Mouse (Mus musculus): Measurements from ENCODE around the gene Hebp1. TPM values are rescaled to one million over a fixed set of nuclear protein-coding genes. Genes with fewer than 3 reads are reported as not detected.

The Hebp1 gene
- polyA plus RNA-seq, 1 experiment from 2014 or later: 2.0 TPM

GRCm38 (mm10) chr6:135136439-135137161 is 61.2 kb downstream of the Hebp1 start:
- WGBS: 44% methylated on average over 11 of the region's 11 CpGs
- ATAC-seq: no peak
- Histone ChIP-seq H3K9ac (no peak overlapping the region), H3K4me3 (no peak overlapping the region), H3K4me1 (peaks cover 9% of the 10 kb centered on the region), H3K36me3 (ENCODE audit: poor library complexity, severe bottlenecking) (no peaks in the 10 kb centered on the region), H3K9me3 (replicated peaks) (no peaks in the 10 kb centered on the region), H3K27ac (no peak overlapping the region), H3K4me2 (no peak overlapping the region), H3K27me3 (no peaks in the 10 kb centered on the region)

- no peak overlapping the region for H3K4me3 ChIP-seq
- no peaks in the 10 kb centered on the region for H3K9me3 ChIP-seq (replicated peaks)
- no peaks in the 10 kb centered on the region for H3K36me3 ChIP-seq (ENCODE audit: poor library complexity, severe bottlenecking)
- H3K9ac ChIP-seq: no peak overlapping the region
- H3K4me1 ChIP-seq: peaks cover 9% of the 10 kb centered on the region
- no peak overlapping the region for H3K4me2 ChIP-seq
- WGBS: 83% methylated on average over 4 of the region's 4 CpGs
- H3K27me3 ChIP-seq: no peaks in the 10 kb centered on the region
- ATAC-seq: no peak
- no peak overlapping the region for H3K27ac ChIP-seq
These were observed 62.1 kb downstream of the Hebp1 start for GRCm38 (mm10) chr6:135135735-135136134.

- no peak overlapping the region for H3K4me2 ChIP-seq
- peaks cover 9% of the 10 kb centered on the region for H3K4me1 ChIP-seq
- no peaks in the 10 kb centered on the region for H3K9me3 ChIP-seq (replicated peaks)
- no peak overlapping the region for H3K4me3 ChIP-seq
- no peak overlapping the region for H3K9ac ChIP-seq
- H3K36me3 ChIP-seq (ENCODE audit: poor library complexity, severe bottlenecking): no peaks in the 10 kb centered on the region
- no peak for ATAC-seq
- H3K27ac ChIP-seq: no peak overlapping the region
- H3K27me3 ChIP-seq: no peaks in the 10 kb centered on the region
- WGBS: 92% methylated on average over 9 of the region's 9 CpGs
These were observed 64.3 kb downstream of the Hebp1 start for GRCm38 (mm10) chr6:135133486-135133885.

- H3K27me3 ChIP-seq: no peaks in the 10 kb centered on the region
- H3K4me1 ChIP-seq: peaks cover 9% of the 10 kb centered on the region
- no peak overlapping the region for H3K9ac ChIP-seq
- H3K36me3 ChIP-seq (ENCODE audit: poor library complexity, severe bottlenecking): no peaks in the 10 kb centered on the region
- H3K4me3 ChIP-seq: no peak overlapping the region
- no peak for ATAC-seq
- H3K27ac ChIP-seq: no peak overlapping the region
- no peaks in the 10 kb centered on the region for H3K9me3 ChIP-seq (replicated peaks)
- 80% methylated on average over 7 of the region's 7 CpGs for WGBS
- H3K4me2 ChIP-seq: no peak overlapping the region
These were observed 64.7 kb downstream of the Hebp1 start for GRCm38 (mm10) chr6:135133086-135133485.

- no peak for ATAC-seq
- WGBS: 68% methylated on average over 5 of the region's 5 CpGs
- no peaks in the 10 kb centered on the region for H3K9me3 ChIP-seq (replicated peaks)
- H3K36me3 ChIP-seq (ENCODE audit: poor library complexity, severe bottlenecking): no peaks in the 10 kb centered on the region
- no peak overlapping the region for H3K27ac ChIP-seq
- no peak overlapping the region for H3K4me3 ChIP-seq
- H3K4me1 ChIP-seq: no peaks in the 10 kb centered on the region
- no peak overlapping the region for H3K4me2 ChIP-seq
- H3K9ac ChIP-seq: no peak overlapping the region
- no peaks in the 10 kb centered on the region for H3K27me3 ChIP-seq
These were observed 73.0 kb downstream of the Hebp1 start for GRCm38 (mm10) chr6:135124755-135125380.

GRCm38 (mm10) chr6:135118183-135118582 is 79.6 kb downstream of the Hebp1 start, which contains the start of gene Gprc5d:
Gene Gprc5d (minus strand): TSS chr6:135118283.
- Histone ChIP-seq H3K36me3 (ENCODE audit: poor library complexity, severe bottlenecking) (no peaks in the 10 kb centered on the region), H3K4me3 (no peak within 1 kb of the TSS), H3K27ac (no peak within 1 kb of the TSS), H3K9me3 (replicated peaks) (no peaks in the 10 kb centered on the region), H3K4me2 (no peak within 1 kb of the TSS), H3K4me1 (peaks cover 2% of the 10 kb centered on the region), H3K9ac (no peak within 1 kb of the TSS), H3K27me3 (no peaks in the 10 kb centered on the region)
- ATAC-seq: no peak
- WGBS: 88% methylated on average over 5 of the region's 5 CpGs

GRCm38 (mm10) chr6:135116479-135116878 is 81.3 kb downstream of the Hebp1 start:
- Histone ChIP-seq H3K27me3 (no peaks in the 10 kb centered on the region), H3K9ac (no peak overlapping the region), H3K27ac (no peak overlapping the region), H3K36me3 (ENCODE audit: poor library complexity, severe bottlenecking) (no peaks in the 10 kb centered on the region), H3K4me1 (peaks cover 14% of the 10 kb centered on the region), H3K4me3 (no peak overlapping the region), H3K4me2 (no peak overlapping the region), H3K9me3 (replicated peaks) (no peaks in the 10 kb centered on the region)
- WGBS: 94% methylated on average over 8 of the region's 8 CpGs
- ATAC-seq: no peak

GRCm38 (mm10) chr6:135113114-135113436 is 84.7 kb downstream of the Hebp1 start:
- Histone ChIP-seq H3K4me1 (peaks cover 14% of the 10 kb centered on the region), H3K27me3 (no peaks in the 10 kb centered on the region), H3K4me3 (no peak overlapping the region), H3K9ac (no peak overlapping the region), H3K36me3 (ENCODE audit: poor library complexity, severe bottlenecking) (no peaks in the 10 kb centered on the region), H3K9me3 (replicated peaks) (no peaks in the 10 kb centered on the region), H3K4me2 (no peak overlapping the region), H3K27ac (no peak overlapping the region)
- no peak for ATAC-seq
- 23% methylated on average over 6 of the region's 6 CpGs for WGBS

- Histone ChIP-seq H3K4me1 (peaks cover 14% of the 10 kb centered on the region), H3K4me2 (no peak overlapping the region), H3K9me3 (replicated peaks) (no peaks in the 10 kb centered on the region), H3K4me3 (no peak overlapping the region), H3K36me3 (ENCODE audit: poor library complexity, severe bottlenecking) (no peaks in the 10 kb centered on the region), H3K27ac (no peak overlapping the region), H3K27me3 (no peaks in the 10 kb centered on the region), H3K9ac (no peak overlapping the region)
- WGBS: 15% methylated on average over 7 of the region's 7 CpGs
- ATAC-seq: no peak
These were observed 85.3 kb downstream of the Hebp1 start for GRCm38 (mm10) chr6:135112411-135113113.

GRCm38 (mm10) chr6:135107014-135107413 is 90.8 kb downstream of the Hebp1 start:
- no peak overlapping the region for H3K27ac ChIP-seq
- H3K9me3 ChIP-seq (replicated peaks): no peaks in the 10 kb centered on the region
- WGBS: 93% methylated on average over 6 of the region's 6 CpGs
- no peak overlapping the region for H3K9ac ChIP-seq
- no peaks in the 10 kb centered on the region for H3K27me3 ChIP-seq
- H3K4me3 ChIP-seq: no peak overlapping the region
- no peak overlapping the region for H3K4me2 ChIP-seq
- H3K36me3 ChIP-seq (ENCODE audit: poor library complexity, severe bottlenecking): no peaks in the 10 kb centered on the region
- no peak for ATAC-seq
- no peaks in the 10 kb centered on the region for H3K4me1 ChIP-seq

- no peak for ATAC-seq
- Histone ChIP-seq H3K9me3 (replicated peaks) (no peaks in the 10 kb centered on the region), H3K36me3 (ENCODE audit: poor library complexity, severe bottlenecking) (no peaks in the 10 kb centered on the region), H3K4me3 (no peak overlapping the region), H3K4me1 (no peaks in the 10 kb centered on the region), H3K27me3 (no peaks in the 10 kb centered on the region), H3K9ac (no peak overlapping the region), H3K27ac (no peak overlapping the region), H3K4me2 (no peak overlapping the region)
- 85% methylated on average over 5 of the region's 5 CpGs for WGBS
These were observed 95.0 kb downstream of the Hebp1 start for GRCm38 (mm10) chr6:135102736-135103303.

- 75% methylated on average over 15 of the region's 15 CpGs for WGBS
These were observed 96.9 kb downstream of the Hebp1 start for GRCm38 (mm10) chr6:135100787-135101472.

More at GRCm38 (mm10) chr6:135100787-135101472, 96.9 kb downstream of the Hebp1 start:
- ATAC-seq: no peak
- Histone ChIP-seq H3K4me3 (no peak overlapping the region), H3K27ac (no peak overlapping the region), H3K9ac (no peak overlapping the region), H3K9me3 (replicated peaks) (no peaks in the 10 kb centered on the region), H3K27me3 (no peaks in the 10 kb centered on the region), H3K4me2 (no peak overlapping the region), H3K36me3 (ENCODE audit: poor library complexity, severe bottlenecking) (no peaks in the 10 kb centered on the region), H3K4me1 (no peaks in the 10 kb centered on the region)
